Mouse (Mus musculus): ENCODE data around the gene Jmjd1c. TPM values are rescaled to one million over a fixed set of nuclear protein-coding genes. Genes with fewer than 3 reads are reported as not detected.

The Jmjd1c gene
- polyA plus RNA-seq, 1 experiment from 2014 or later, result 36.2 TPM

GRCm38 (mm10) chr10:67226543-67226942 is 130.6 kb downstream of the Jmjd1c start:
- WGBS, result 74% methylated on average over 14 of the region's 14 CpGs
- no peak for ATAC-seq
- peaks cover 17% of the 10 kb centered on the region for H3K36me3 ChIP-seq
- no peaks in the 10 kb centered on the region for H3K9me3 ChIP-seq
- H3K4me1 ChIP-seq (replicated peaks), result 0 out of 2 replicates have a peak, but pooled peaks cover 3% of the 10 kb centered on the region
- H3K4me2 ChIP-seq (replicated peaks), result no peak overlapping the region
- H3K27ac ChIP-seq, result no peak overlapping the region
- no peak overlapping the region for H3K4me3 ChIP-seq (replicated peaks)
- H3K27me3 ChIP-seq (replicated peaks), result no peaks in the 10 kb centered on the region
- H3K9ac ChIP-seq, result no peak overlapping the region

- Histone ChIP-seq H3K9ac (no peak overlapping the region), H3K4me1 (replicated peaks) (0 out of 2 replicates have a peak, but pooled peaks cover 3% of the 10 kb centered on the region), H3K4me3 (replicated peaks) (no peak overlapping the region), H3K36me3 (peaks cover 20% of the 10 kb centered on the region), H3K9me3 (no peaks in the 10 kb centered on the region), H3K27me3 (replicated peaks) (no peaks in the 10 kb centered on the region), H3K4me2 (replicated peaks) (no peak overlapping the region), H3K27ac (peak overlapping the region; percentile 33; the same call in 1 of the 2 replicates)
- WGBS, result 52% methylated on average over 6 of the region's 6 CpGs
- ATAC-seq, result peak; percentile 91
Observed at GRCm38 (mm10) chr10:67230439-67230838, 134.5 kb downstream of the Jmjd1c start.

DNA sequence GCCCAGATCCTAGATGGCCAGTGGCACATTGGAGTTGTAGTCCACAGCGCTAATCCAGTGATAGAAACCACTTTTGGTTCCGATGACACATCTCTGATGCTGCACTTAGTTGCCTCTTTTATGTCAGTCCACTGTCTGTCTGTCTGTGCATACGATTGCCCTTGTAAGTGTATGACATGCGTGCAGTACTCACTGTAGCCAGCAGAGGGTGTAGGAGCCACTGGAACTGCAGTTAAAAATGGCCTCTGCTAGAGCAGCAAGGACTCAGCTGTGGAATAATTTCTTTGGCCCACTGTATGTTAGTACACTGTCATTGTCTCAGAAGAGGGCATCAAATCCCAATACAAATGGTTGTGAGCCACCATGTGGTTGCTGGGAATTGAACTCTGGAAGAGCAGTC is 151.2 kb downstream of the Jmjd1c start:
- ATAC-seq, result no peak
- Histone ChIP-seq H3K27me3 (replicated peaks) (no peaks in the 10 kb centered on the region), H3K4me2 (replicated peaks) (no peak overlapping the region), H3K9me3 (no peaks in the 10 kb centered on the region), H3K27ac (no peak overlapping the region), H3K36me3 (peaks cover 29% of the 10 kb centered on the region), H3K4me1 (replicated peaks) (no peaks in the 10 kb centered on the region), H3K9ac (no peak overlapping the region), H3K4me3 (replicated peaks) (no peak overlapping the region)
- 94% methylated on average over 4 of the region's 4 CpGs for WGBS

GRCm38 (mm10) chr10:67249486-67249885 is 153.6 kb downstream of the Jmjd1c start:
- H3K4me1 ChIP-seq (replicated peaks), result no peaks in the 10 kb centered on the region
- no peak for ATAC-seq
- H3K9ac ChIP-seq, result no peak overlapping the region
- no peak overlapping the region for H3K4me3 ChIP-seq (replicated peaks)
- no peaks in the 10 kb centered on the region for H3K27me3 ChIP-seq (replicated peaks)
- no peak overlapping the region for H3K4me2 ChIP-seq (replicated peaks)
- no peak overlapping the region for H3K27ac ChIP-seq
- 91% methylated on average over 2 of the region's 2 CpGs for WGBS
- peaks cover 29% of the 10 kb centered on the region for H3K36me3 ChIP-seq
- H3K9me3 ChIP-seq, result no peaks in the 10 kb centered on the region

- WGBS, result 93% methylated on average over 6 of the region's 6 CpGs
- Histone ChIP-seq H3K36me3 (peaks cover 28% of the 10 kb centered on the region), H3K4me2 (replicated peaks) (no peak overlapping the region), H3K27ac (no peak overlapping the region), H3K4me1 (replicated peaks) (no peaks in the 10 kb centered on the region), H3K9ac (no peak overlapping the region), H3K9me3 (no peaks in the 10 kb centered on the region), H3K4me3 (replicated peaks) (no peak overlapping the region), H3K27me3 (replicated peaks) (no peaks in the 10 kb centered on the region)
- ATAC-seq, result no peak
Observed at GRCm38 (mm10) chr10:67250846-67251245, 154.9 kb downstream of the Jmjd1c start.

DNA sequence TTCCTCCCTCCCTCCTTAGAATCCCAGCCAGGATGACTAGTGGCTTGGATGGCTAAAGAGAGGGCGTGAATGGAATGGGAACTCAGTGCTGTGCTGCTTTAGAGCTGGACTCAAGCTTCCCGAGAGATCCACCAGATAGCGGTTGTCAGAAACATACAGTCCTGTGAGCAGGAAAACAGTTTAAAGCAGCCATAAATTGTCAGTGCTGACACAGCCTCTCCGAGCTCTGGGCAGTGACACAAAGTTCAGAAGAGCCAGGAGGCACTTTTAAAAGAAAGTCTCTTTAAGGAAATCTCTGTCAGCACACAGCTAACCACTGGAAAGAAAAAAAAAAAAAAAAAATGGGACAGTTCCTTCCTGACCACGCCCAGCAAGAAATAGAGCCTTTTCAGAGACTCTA is 156.4 kb downstream of the Jmjd1c start:
- H3K36me3 ChIP-seq, result peaks cover 28% of the 10 kb centered on the region

GRCm38 (mm10) chr10:67253115-67253514 is 157.2 kb downstream of the Jmjd1c start:
- peaks cover 25% of the 10 kb centered on the region; the same call in 1 of the 2 replicates for H3K36me3 ChIP-seq

More for the DNA sequence above, 156.4 kb downstream of the Jmjd1c start:
- Histone ChIP-seq H3K27me3 (replicated peaks) (no peaks in the 10 kb centered on the region), H3K4me1 (replicated peaks) (no peaks in the 10 kb centered on the region), H3K4me3 (replicated peaks) (no peak overlapping the region), H3K9ac (no peak overlapping the region), H3K9me3 (no peaks in the 10 kb centered on the region), H3K4me2 (replicated peaks) (no peak overlapping the region), H3K27ac (no peak overlapping the region)
- 57% methylated on average over 5 of the region's 5 CpGs for WGBS
- ATAC-seq, result no peak

DNA sequence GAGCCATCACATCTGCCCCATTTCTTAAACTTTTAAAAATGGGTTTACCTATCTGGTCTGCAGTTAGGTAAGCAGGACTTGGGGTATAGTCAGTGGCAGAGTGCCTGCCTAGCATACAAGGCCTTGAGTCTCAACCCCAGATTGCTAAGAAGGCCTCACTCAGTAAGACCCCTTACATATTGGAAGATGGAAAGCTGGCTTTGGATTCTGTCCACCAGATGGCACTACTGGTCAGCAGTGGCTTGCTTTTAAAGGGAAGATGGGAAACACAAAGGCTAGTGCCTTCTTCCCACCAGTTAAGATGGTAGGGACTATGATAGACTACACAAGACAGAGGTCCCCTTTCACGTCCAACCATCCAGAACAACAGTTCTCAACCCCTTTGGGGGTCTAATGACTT is 168.9 kb downstream of the Jmjd1c start:
- no peaks in the 10 kb centered on the region for H3K9me3 ChIP-seq

More at GRCm38 (mm10) chr10:67253115-67253514, 157.2 kb downstream of the Jmjd1c start:
- Histone ChIP-seq H3K4me2 (replicated peaks) (no peak overlapping the region), H3K9ac (no peak overlapping the region), H3K9me3 (no peaks in the 10 kb centered on the region), H3K4me1 (replicated peaks) (no peaks in the 10 kb centered on the region), H3K27ac (no peak overlapping the region), H3K27me3 (replicated peaks) (no peaks in the 10 kb centered on the region), H3K4me3 (replicated peaks) (no peak overlapping the region)
- no peak for ATAC-seq
- 93% methylated on average over 1 of the region's 1 CpGs for WGBS

DNA sequence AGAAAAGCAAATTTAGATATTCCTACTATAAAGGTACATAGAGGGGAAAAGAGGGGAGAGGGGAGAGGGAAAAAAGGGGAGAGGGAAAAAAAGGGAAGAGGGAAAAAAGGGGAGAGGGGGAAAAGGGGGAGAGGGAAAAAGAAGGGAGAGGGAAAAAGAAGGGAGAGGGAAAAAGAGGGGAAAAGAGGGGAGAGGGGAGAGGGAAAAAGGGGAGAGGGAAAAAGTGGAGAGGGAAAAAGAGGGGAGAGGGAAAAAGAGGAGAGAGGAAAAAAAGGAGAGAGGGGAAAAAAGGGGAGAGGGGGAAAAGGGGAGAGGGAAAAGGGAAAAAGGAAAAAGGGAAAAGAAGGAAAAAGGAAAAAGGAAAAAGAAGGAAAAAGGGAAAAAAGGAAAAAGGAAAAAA is 180.0 kb downstream of the Jmjd1c start:
- Histone ChIP-seq H3K9me3 (no peaks in the 10 kb centered on the region), H3K9ac (no peak overlapping the region), H3K4me2 (replicated peaks) (no peak overlapping the region), H3K27ac (no peak overlapping the region), H3K36me3 (peaks cover 7% of the 10 kb centered on the region; the same call in 1 of the 2 replicates), H3K4me1 (replicated peaks) (no peaks in the 10 kb centered on the region), H3K27me3 (replicated peaks) (no peaks in the 10 kb centered on the region), H3K4me3 (replicated peaks) (no peak overlapping the region)
- ATAC-seq, result no peak

More for the DNA sequence above, 168.9 kb downstream of the Jmjd1c start:
- H3K27ac ChIP-seq, result no peak overlapping the region
- H3K4me1 ChIP-seq (replicated peaks), result no peaks in the 10 kb centered on the region
- 61% methylated on average over 1 of the region's 1 CpGs for WGBS
- no peak overlapping the region for H3K4me3 ChIP-seq (replicated peaks)
- H3K27me3 ChIP-seq (replicated peaks), result no peaks in the 10 kb centered on the region
- peaks cover 13% of the 10 kb centered on the region for H3K36me3 ChIP-seq
- no peak overlapping the region for H3K9ac ChIP-seq
- H3K4me2 ChIP-seq (replicated peaks), result no peak overlapping the region
- no peak for ATAC-seq

- Histone ChIP-seq H3K4me1 (replicated peaks) (no peaks in the 10 kb centered on the region; the same call in 1 of the 2 replicates), H3K27ac (no peak overlapping the region), H3K9me3 (no peaks in the 10 kb centered on the region), H3K27me3 (replicated peaks) (no peaks in the 10 kb centered on the region), H3K4me3 (replicated peaks) (no peak overlapping the region), H3K9ac (no peak overlapping the region), H3K4me2 (replicated peaks) (no peak overlapping the region), H3K36me3 (no peaks in the 10 kb centered on the region)
- WGBS, result 78% methylated on average over 8 of the region's 8 CpGs
- ATAC-seq, result no peak
Observed at GRCm38 (mm10) chr10:67281852-67282251, 185.9 kb downstream of the Jmjd1c start.

- ATAC-seq, result no peak
- no peaks in the 10 kb centered on the region for H3K27me3 ChIP-seq (replicated peaks)
- no peaks in the 10 kb centered on the region for H3K36me3 ChIP-seq
- H3K4me1 ChIP-seq (replicated peaks), result no peaks in the 10 kb centered on the region; the same call in 1 of the 2 replicates
- H3K27ac ChIP-seq, result no peak overlapping the region
- no peak overlapping the region for H3K9ac ChIP-seq
- WGBS, result 80% methylated on average over 2 of the region's 2 CpGs
- H3K4me2 ChIP-seq (replicated peaks), result no peak overlapping the region
- H3K4me3 ChIP-seq (replicated peaks), result no peak overlapping the region
- H3K9me3 ChIP-seq, result no peaks in the 10 kb centered on the region
Observed at GRCm38 (mm10) chr10:67282531-67282930, 186.6 kb downstream of the Jmjd1c start.

GRCm38 (mm10) chr10:67283516-67283915 is 187.6 kb downstream of the Jmjd1c start:
- WGBS, result 66% methylated on average over 9 of the region's 9 CpGs
- Histone ChIP-seq H3K27me3 (replicated peaks) (no peaks in the 10 kb centered on the region), H3K27ac (no peak overlapping the region), H3K36me3 (no peaks in the 10 kb centered on the region), H3K9me3 (no peaks in the 10 kb centered on the region), H3K4me2 (replicated peaks) (peak overlapping the region; percentile 81), H3K4me3 (replicated peaks) (peak overlapping the region; percentile 97; the same call in 1 of the 2 replicates), H3K4me1 (replicated peaks) (no peaks in the 10 kb centered on the region; the same call in 1 of the 2 replicates), H3K9ac (0 out of 2 replicates have a peak overlapping the region, but pooled peaks have one; percentile 90)
- no peak for ATAC-seq

DNA sequence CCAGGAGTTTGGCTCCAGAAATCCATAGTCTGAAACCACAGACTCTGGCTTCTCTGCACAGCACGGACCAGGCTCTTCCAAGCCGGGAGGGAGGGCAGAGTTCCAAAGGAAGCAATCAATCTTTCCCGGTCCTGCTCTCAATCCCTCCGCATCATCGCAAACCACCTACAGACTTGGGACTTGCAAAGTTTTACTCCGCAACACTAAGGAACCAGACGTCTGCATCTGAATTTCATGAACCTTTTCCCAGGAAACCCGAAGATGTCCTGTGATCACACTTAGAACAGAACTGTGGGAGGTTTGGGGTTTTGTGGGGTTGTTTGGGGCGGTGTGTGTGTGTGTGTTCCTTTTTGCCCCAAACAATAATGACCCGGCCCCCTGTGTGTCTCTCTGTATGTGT is 188.4 kb downstream of the Jmjd1c start:
- Histone ChIP-seq H3K36me3 (no peaks in the 10 kb centered on the region), H3K27me3 (replicated peaks) (no peaks in the 10 kb centered on the region), H3K9me3 (no peaks in the 10 kb centered on the region), H3K4me2 (replicated peaks) (peak overlapping the region; percentile 81), H3K27ac (peak overlapping the region; percentile 66), H3K9ac (peak overlapping the region; percentile 90), H3K4me1 (replicated peaks) (no peaks in the 10 kb centered on the region; the same call in 1 of the 2 replicates), H3K4me3 (replicated peaks) (peak overlapping the region; percentile 97)
- ATAC-seq, result no peak; the same call in 1 of the 2 replicates
- WGBS, result under 1% methylated on average over 10 of the region's 10 CpGs
